Mouse (Mus musculus) limb, embryonic 15.5 days (tissue): ENCODE data around the gene Snhg11. TPM values are rescaled to one million over a fixed set of nuclear protein-coding genes. Genes with fewer than 3 reads are reported as not detected.

Source experiments
- ATAC-seq: fragments of 200-750 bp; cut with Nextera tagmentation; 2 replicates; pipeline ENCODE4 v1.8.0; 2017; ENCODE audit warnings: low read depth, moderate TSS enrichment; ENCODE audit not compliant: insufficient number of reproducible peaks, low FRiP score, low TSS enrichment
- H3K27ac ChIP-seq: fragments of 300-500 bp; sonication (generic); 2 replicates; pipeline ENCODE4 v1.5.1; 2015; ENCODE audit warnings: moderate library complexity, mild to moderate bottlenecking, inconsistent platforms
- H3K27me3 ChIP-seq: fragments of 300-500 bp; sonication (generic); 2 replicates; pipeline ENCODE4 v1.6.1; 2015; ENCODE audit warnings: inconsistent platforms
- H3K36me3 ChIP-seq: fragments of 300-500 bp; sonication (generic); 2 replicates; pipeline ENCODE4 v1.6.1; 2015; ENCODE audit warnings: inconsistent platforms
- H3K4me1 ChIP-seq: fragments of 300-500 bp; sonication (generic); 2 replicates; pipeline ENCODE4 v1.6.1; 2015; ENCODE audit warnings: inconsistent platforms
- H3K4me2 ChIP-seq: fragments of 300-500 bp; sonication (generic); 2 replicates; pipeline ENCODE4 v1.6.1; 2015; ENCODE audit warnings: mild to moderate bottlenecking, inconsistent platforms
- H3K4me3 ChIP-seq: fragments of 300-500 bp; sonication (generic); 2 replicates; pipeline ENCODE4 v1.5.1; 2015; ENCODE audit warnings: mild to moderate bottlenecking, inconsistent platforms
- H3K9ac ChIP-seq: fragments of 300-500 bp; sonication (generic); 2 replicates; pipeline ENCODE4 v1.6.1; 2015; ENCODE audit warnings: inconsistent platforms
- H3K9me3 ChIP-seq: fragments of 300-500 bp; sonication (generic); 2 replicates; pipeline ENCODE4 v1.6.1; 2016; ENCODE audit warnings: inconsistent platforms
- WGBS: fragments of 180-500 bp; shearing (Covaris S2); methylation state at CpG from one replicate; pipeline ENCODE4 v1.1.7; 2015; 5-methylcytosine and 5-hydroxymethylcytosine counted together
- polyA plus RNA-seq: library from polyadenylated mRNA; unstranded; fragments of >200 nt; fragmentation: Nextera tagmentation; extraction: Ambion mirVana; gene quantifications from 2 replicates; pipeline ENCODE4 v1.2.1, GENCODE M21; 2015

Snhg11 gene
- polyA plus RNA-seq, 1 experiment from 2014 or later = 4.6 TPM

- Histone ChIP-seq H3K4me1 (peaks cover 24% of the 10 kb centered on the region), H3K9ac (no peak overlapping the region), H3K9me3 (no peaks in the 10 kb centered on the region), H3K27ac (no peak overlapping the region), H3K36me3 (peaks cover 71% of the 10 kb centered on the region), H3K4me2 (no peak overlapping the region), H3K4me3 (no peak overlapping the region), H3K27me3 (no peaks in the 10 kb centered on the region)
- ATAC-seq = no peak
- WGBS = 88% methylated on average over 5 of the region's 5 CpGs
These were observed 19.3 kb upstream of the Snhg11 start for GRCm38 (mm10) chr2:158356121-158356520.

GRCm38 (mm10) chr2:158359757-158360620 is 15.4 kb upstream of the Snhg11 start:
- Histone ChIP-seq H3K9me3 (no peaks in the 10 kb centered on the region), H3K27ac (no peak overlapping the region), H3K4me3 (peak overlapping the region; percentile 60), H3K36me3 (peaks cover 52% of the 10 kb centered on the region), H3K27me3 (no peaks in the 10 kb centered on the region), H3K4me2 (peak overlapping the region; percentile 61), H3K4me1 (peaks cover 28% of the 10 kb centered on the region), H3K9ac (peak overlapping the region; percentile 77)
- WGBS = 67% methylated on average over 12 of the region's 12 CpGs
- no peak for ATAC-seq

- H3K4me2 ChIP-seq = peak overlapping the region; percentile 61
- under 1% methylated on average over 41 of the region's 41 CpGs for WGBS
- H3K27me3 ChIP-seq = no peaks in the 10 kb centered on the region
- H3K4me3 ChIP-seq = peak overlapping the region; percentile 60
- H3K4me1 ChIP-seq = peaks cover 28% of the 10 kb centered on the region
- peaks cover 41% of the 10 kb centered on the region for H3K36me3 ChIP-seq
- peak overlapping the region; percentile 88 for H3K27ac ChIP-seq
- no peaks in the 10 kb centered on the region for H3K9me3 ChIP-seq
- peak overlapping the region; percentile 77 for H3K9ac ChIP-seq
- ATAC-seq = peak; percentile 84
These were observed 14.4 kb upstream of the Snhg11 start for GRCm38 (mm10) chr2:158360873-158361677.

GRCm38 (mm10) chr2:158361678-158362320 is 13.6 kb upstream of the Snhg11 start:
- H3K27ac ChIP-seq = peak overlapping the region; percentile 88
- peaks cover 28% of the 10 kb centered on the region for H3K4me1 ChIP-seq
- peak overlapping the region; percentile 60 for H3K4me3 ChIP-seq
- H3K9me3 ChIP-seq = no peaks in the 10 kb centered on the region
- 30% methylated on average over 8 of the region's 8 CpGs for WGBS
- peaks cover 34% of the 10 kb centered on the region for H3K36me3 ChIP-seq
- peak; percentile 35; the same call in 1 of the 2 replicates for ATAC-seq
- no peak overlapping the region for H3K9ac ChIP-seq
- no peaks in the 10 kb centered on the region for H3K27me3 ChIP-seq
- peak overlapping the region; percentile 61 for H3K4me2 ChIP-seq

GRCm38 (mm10) chr2:158364175-158364574 is 11.3 kb upstream of the Snhg11 start:
- no peak for ATAC-seq
- H3K4me3 ChIP-seq = no peak overlapping the region
- H3K27me3 ChIP-seq = no peaks in the 10 kb centered on the region
- peaks cover 17% of the 10 kb centered on the region for H3K4me1 ChIP-seq
- H3K4me2 ChIP-seq = no peak overlapping the region
- 77% methylated on average over 4 of the region's 4 CpGs for WGBS
- no peak overlapping the region for H3K9ac ChIP-seq
- H3K36me3 ChIP-seq = peaks cover 10% of the 10 kb centered on the region
- H3K9me3 ChIP-seq = no peaks in the 10 kb centered on the region
- H3K27ac ChIP-seq = no peak overlapping the region

GRCm38 (mm10) chr2:158365099-158365850 is 10.2 kb upstream of the Snhg11 start:
- H3K4me1 ChIP-seq = peaks cover 6% of the 10 kb centered on the region
- ATAC-seq = no peak
- H3K4me3 ChIP-seq = no peak overlapping the region
- no peaks in the 10 kb centered on the region for H3K9me3 ChIP-seq
- no peak overlapping the region for H3K4me2 ChIP-seq
- H3K27ac ChIP-seq = no peak overlapping the region
- no peak overlapping the region for H3K9ac ChIP-seq
- no peaks in the 10 kb centered on the region for H3K36me3 ChIP-seq
- no peaks in the 10 kb centered on the region for H3K27me3 ChIP-seq
- WGBS = 72% methylated on average over 12 of the region's 12 CpGs

GRCm38 (mm10) chr2:158367654-158368053 is 7.8 kb upstream of the Snhg11 start:
- Histone ChIP-seq H3K36me3 (no peaks in the 10 kb centered on the region), H3K27me3 (no peaks in the 10 kb centered on the region), H3K4me2 (no peak overlapping the region), H3K9me3 (no peaks in the 10 kb centered on the region), H3K4me3 (no peak overlapping the region), H3K4me1 (no peaks in the 10 kb centered on the region), H3K9ac (no peak overlapping the region), H3K27ac (no peak overlapping the region)
- no peak for ATAC-seq
- WGBS = 87% methylated on average over 5 of the region's 5 CpGs

- no peaks in the 10 kb centered on the region for H3K27me3 ChIP-seq
- ATAC-seq = no peak
- no peaks in the 10 kb centered on the region for H3K36me3 ChIP-seq
- 91% methylated on average over 8 of the region's 8 CpGs for WGBS
- H3K4me2 ChIP-seq = no peak overlapping the region
- no peak overlapping the region for H3K27ac ChIP-seq
- no peaks in the 10 kb centered on the region for H3K9me3 ChIP-seq
- no peak overlapping the region for H3K9ac ChIP-seq
- H3K4me1 ChIP-seq = no peaks in the 10 kb centered on the region
- H3K4me3 ChIP-seq = no peak overlapping the region
These were observed 7.1 kb upstream of the Snhg11 start for GRCm38 (mm10) chr2:158368313-158368712.

- WGBS = 84% methylated on average over 3 of the region's 3 CpGs
- H3K27ac ChIP-seq = no peak overlapping the region
- no peak for ATAC-seq
These were observed 5.8 kb upstream of the Snhg11 start for GRCm38 (mm10) chr2:158369474-158370172.

GRCm38 (mm10) chr2:158370173-158370550 is 5.3 kb upstream of the Snhg11 start:
- ATAC-seq = no peak

More at GRCm38 (mm10) chr2:158369474-158370172, 5.8 kb upstream of the Snhg11 start:
- Histone ChIP-seq H3K4me3 (no peak overlapping the region), H3K9me3 (no peaks in the 10 kb centered on the region), H3K9ac (no peak overlapping the region), H3K27me3 (peaks cover 13% of the 10 kb centered on the region), H3K36me3 (no peaks in the 10 kb centered on the region), H3K4me2 (no peak overlapping the region), H3K4me1 (no peaks in the 10 kb centered on the region)

GRCm38 (mm10) chr2:158373061-158373460 is 2.4 kb upstream of the Snhg11 start:
- WGBS = 60% methylated on average over 5 of the region's 5 CpGs
- no peak overlapping the region for H3K9ac ChIP-seq
- no peaks in the 10 kb centered on the region for H3K36me3 ChIP-seq
- no peaks in the 10 kb centered on the region for H3K9me3 ChIP-seq
- peaks cover 42% of the 10 kb centered on the region for H3K27me3 ChIP-seq
- peaks cover 9% of the 10 kb centered on the region; the same call in 1 of the 2 replicates for H3K4me1 ChIP-seq
- ATAC-seq = no peak
- no peak overlapping the region for H3K4me2 ChIP-seq
- H3K27ac ChIP-seq = no peak overlapping the region
- H3K4me3 ChIP-seq = no peak overlapping the region

More at GRCm38 (mm10) chr2:158370173-158370550, 5.3 kb upstream of the Snhg11 start:
- H3K4me1 ChIP-seq = 0 out of 2 replicates have a peak, but pooled peaks cover under 1% of the 10 kb centered on the region
- H3K4me3 ChIP-seq = no peak overlapping the region
- no peak overlapping the region for H3K4me2 ChIP-seq
- H3K9ac ChIP-seq = no peak overlapping the region
- H3K36me3 ChIP-seq = no peaks in the 10 kb centered on the region
- H3K27me3 ChIP-seq = peaks cover 17% of the 10 kb centered on the region
- no peak overlapping the region for H3K27ac ChIP-seq
- 10% methylated on average over 5 of the region's 5 CpGs for WGBS
- no peaks in the 10 kb centered on the region for H3K9me3 ChIP-seq
